Mouse (Mus musculus): ENCODE data around the gene Ky. TPM values are rescaled to one million over a fixed set of nuclear protein-coding genes. Genes with fewer than 3 reads are reported as not detected.

The Ky gene
- polyA plus RNA-seq, 1 experiment from 2014 or later, result 0.03 TPM

GRCm38 (mm10) chr9:102495266-102495665, 10.3 kb upstream of the Ky start:
- Histone ChIP-seq H3K27ac (no peak overlapping the region), H3K4me1 (replicated peaks) (no peaks in the 10 kb centered on the region), H3K36me3 (no peaks in the 10 kb centered on the region), H3K9ac (no peak overlapping the region), H3K4me3 (replicated peaks) (no peak overlapping the region), H3K4me2 (replicated peaks) (no peak overlapping the region), H3K9me3 (no peaks in the 10 kb centered on the region), H3K27me3 (replicated peaks) (no peaks in the 10 kb centered on the region)
- WGBS, result 82% methylated on average over 4 of the region's 4 CpGs
- ATAC-seq, result no peak

GRCm38 (mm10) chr9:102496481-102497041, 9.0 kb upstream of the Ky start:
- Histone ChIP-seq H3K4me1 (replicated peaks) (no peaks in the 10 kb centered on the region), H3K27ac (no peak overlapping the region), H3K27me3 (replicated peaks) (no peaks in the 10 kb centered on the region), H3K4me3 (replicated peaks) (no peak overlapping the region), H3K9me3 (no peaks in the 10 kb centered on the region), H3K4me2 (replicated peaks) (no peak overlapping the region), H3K9ac (no peak overlapping the region), H3K36me3 (no peaks in the 10 kb centered on the region)
- no peak for ATAC-seq
- whole genome bisulfite sequencing, result 89% methylated on average over 3 of the region's 3 CpGs

- Histone ChIP-seq H3K27ac (no peak overlapping the region), H3K27me3 (replicated peaks) (no peaks in the 10 kb centered on the region), H3K9me3 (no peaks in the 10 kb centered on the region), H3K4me3 (replicated peaks) (no peak overlapping the region), H3K36me3 (no peaks in the 10 kb centered on the region), H3K9ac (no peak overlapping the region), H3K4me2 (replicated peaks) (no peak overlapping the region), H3K4me1 (replicated peaks) (no peaks in the 10 kb centered on the region)
- ATAC-seq, result no peak
- WGBS, result 85% methylated on average over 9 of the region's 9 CpGs
Measured at GRCm38 (mm10) chr9:102497089-102497690, 8.4 kb upstream of the Ky start.

- no peak overlapping the region for H3K4me3 ChIP-seq (replicated peaks)
- no peak overlapping the region for H3K9ac ChIP-seq
- H3K4me1 ChIP-seq (replicated peaks), result no peaks in the 10 kb centered on the region
- H3K27ac ChIP-seq, result no peak overlapping the region
- no peak for ATAC-seq
- H3K9me3 ChIP-seq, result no peaks in the 10 kb centered on the region
- no peaks in the 10 kb centered on the region for H3K36me3 ChIP-seq
- no peaks in the 10 kb centered on the region for H3K27me3 ChIP-seq (replicated peaks)
- no peak overlapping the region for H3K4me2 ChIP-seq (replicated peaks)
- 83% methylated on average over 9 of the region's 9 CpGs for WGBS
Measured at GRCm38 (mm10) chr9:102497833-102498430, 7.6 kb upstream of the Ky start.

- H3K9me3 ChIP-seq, result no peaks in the 10 kb centered on the region
- no peak overlapping the region for H3K9ac ChIP-seq
- H3K4me2 ChIP-seq (replicated peaks), result no peak overlapping the region
- H3K27ac ChIP-seq, result no peak overlapping the region
- H3K27me3 ChIP-seq (replicated peaks), result no peaks in the 10 kb centered on the region
- 92% methylated on average over 6 of the region's 6 CpGs for WGBS
- no peaks in the 10 kb centered on the region for H3K4me1 ChIP-seq (replicated peaks)
- ATAC-seq, result no peak
- H3K4me3 ChIP-seq (replicated peaks), result no peak overlapping the region
- H3K36me3 ChIP-seq, result no peaks in the 10 kb centered on the region
Measured at GRCm38 (mm10) chr9:102498701-102499100, 6.8 kb upstream of the Ky start.

GRCm38 (mm10) chr9:102499266-102499665, 6.3 kb upstream of the Ky start:
- Histone ChIP-seq H3K4me3 (replicated peaks) (no peak overlapping the region), H3K4me1 (replicated peaks) (no peaks in the 10 kb centered on the region), H3K27me3 (replicated peaks) (no peaks in the 10 kb centered on the region), H3K4me2 (replicated peaks) (no peak overlapping the region), H3K9me3 (no peaks in the 10 kb centered on the region), H3K27ac (no peak overlapping the region), H3K9ac (no peak overlapping the region), H3K36me3 (no peaks in the 10 kb centered on the region)
- WGBS, result 86% methylated on average over 4 of the region's 4 CpGs
- no peak for ATAC-seq

GRCm38 (mm10) chr9:102499746-102500145, 5.8 kb upstream of the Ky start:
- no peaks in the 10 kb centered on the region for H3K36me3 ChIP-seq
- no peak overlapping the region for H3K9ac ChIP-seq
- no peak overlapping the region for H3K27ac ChIP-seq
- no peaks in the 10 kb centered on the region for H3K27me3 ChIP-seq (replicated peaks)
- no peak overlapping the region for H3K4me2 ChIP-seq (replicated peaks)
- no peak overlapping the region for H3K4me3 ChIP-seq (replicated peaks)
- H3K9me3 ChIP-seq, result no peaks in the 10 kb centered on the region
- H3K4me1 ChIP-seq (replicated peaks), result no peaks in the 10 kb centered on the region
- no peak for ATAC-seq

GRCm38 (mm10) chr9:102501113-102501512, 4.4 kb upstream of the Ky start:
- 69% methylated on average over 4 of the region's 4 CpGs for WGBS
- no peak overlapping the region for H3K4me2 ChIP-seq (replicated peaks)
- no peak for ATAC-seq
- H3K9ac ChIP-seq, result no peak overlapping the region
- no peak overlapping the region for H3K4me3 ChIP-seq (replicated peaks)
- peaks cover 10% of the 10 kb centered on the region; the same call in 1 of the 2 replicates for H3K27me3 ChIP-seq (replicated peaks)
- no peaks in the 10 kb centered on the region for H3K9me3 ChIP-seq
- H3K4me1 ChIP-seq (replicated peaks), result peaks cover 5% of the 10 kb centered on the region; the same call in 1 of the 2 replicates
- no peak overlapping the region for H3K27ac ChIP-seq
- H3K36me3 ChIP-seq, result no peaks in the 10 kb centered on the region

GRCm38 (mm10) chr9:102502015-102502633, 3.4 kb upstream of the Ky start:
- peaks cover 18% of the 10 kb centered on the region for H3K27me3 ChIP-seq (replicated peaks)
- H3K36me3 ChIP-seq, result no peaks in the 10 kb centered on the region
- ATAC-seq, result no peak
- peaks cover 7% of the 10 kb centered on the region; the same call in 1 of the 2 replicates for H3K4me1 ChIP-seq (replicated peaks)
- H3K4me2 ChIP-seq (replicated peaks), result no peak overlapping the region
- H3K4me3 ChIP-seq (replicated peaks), result no peak overlapping the region
- H3K27ac ChIP-seq, result no peak overlapping the region
- 73% methylated on average over 11 of the region's 11 CpGs for whole genome bisulfite sequencing
- H3K9ac ChIP-seq, result no peak overlapping the region
- no peaks in the 10 kb centered on the region for H3K9me3 ChIP-seq

- 73% methylated on average over 3 of the region's 3 CpGs for WGBS
- no peaks in the 10 kb centered on the region for H3K36me3 ChIP-seq
Measured at GRCm38 (mm10) chr9:102504716-102505378, 703 bp upstream of the Ky start.

GRCm38 (mm10) chr9:102508315-102508714, 2.8 kb downstream of the Ky start:
- WGBS, result 90% methylated on average over 3 of the region's 3 CpGs
- Histone ChIP-seq H3K27ac (no peak overlapping the region), H3K9me3 (no peaks in the 10 kb centered on the region), H3K4me1 (replicated peaks) (peaks cover 7% of the 10 kb centered on the region; the same call in 1 of the 2 replicates), H3K27me3 (replicated peaks) (peaks cover 22% of the 10 kb centered on the region), H3K9ac (no peak overlapping the region), H3K36me3 (no peaks in the 10 kb centered on the region), H3K4me2 (replicated peaks) (no peak overlapping the region), H3K4me3 (replicated peaks) (no peak overlapping the region)
- ATAC-seq, result no peak

More at GRCm38 (mm10) chr9:102504716-102505378, 703 bp upstream of the Ky start:
- ATAC-seq, result no peak
- Histone ChIP-seq H3K9ac (no peak overlapping the region), H3K27ac (no peak overlapping the region), H3K9me3 (no peaks in the 10 kb centered on the region), H3K27me3 (replicated peaks) (peaks cover 22% of the 10 kb centered on the region), H3K4me2 (replicated peaks) (no peak overlapping the region), H3K4me1 (replicated peaks) (peaks cover 7% of the 10 kb centered on the region; the same call in 1 of the 2 replicates), H3K4me3 (replicated peaks) (no peak overlapping the region)

- no peaks in the 10 kb centered on the region for H3K9me3 ChIP-seq
- H3K27ac ChIP-seq, result no peak overlapping the region
- no peaks in the 10 kb centered on the region for H3K36me3 ChIP-seq
- 40% methylated on average over 8 of the region's 8 CpGs for WGBS
- H3K4me1 ChIP-seq (replicated peaks), result no peaks in the 10 kb centered on the region
- peak; percentile 55 for ATAC-seq
- peaks cover 9% of the 10 kb centered on the region for H3K27me3 ChIP-seq (replicated peaks)
- no peak overlapping the region for H3K4me3 ChIP-seq (replicated peaks)
- no peak overlapping the region for H3K4me2 ChIP-seq (replicated peaks)
- H3K9ac ChIP-seq, result no peak overlapping the region
Measured at GRCm38 (mm10) chr9:102511423-102511822, 5.9 kb downstream of the Ky start.
